Mouse (Mus musculus) G1E-ER4 (cell line): Measurements from ENCODE around the gene Slc35f5. TPM values are rescaled to one million over a fixed set of nuclear protein-coding genes. Genes with fewer than 3 reads are reported as not detected.

Experiments
- GATA1 ChIP-seq: IDR thresholded peaks from one replicate; pipeline ENCODE4 v1.8.0; 2012; ENCODE audit warnings: low read length, inconsistent platforms
- polyA plus RNA-seq: library from polyadenylated mRNA; stranded (reverse); fragments of >175 nt; gene quantifications from 2 replicates; pipeline ENCODE4 v1.2.3, GENCODE M21; 2012

Gene Slc35f5
- polyA plus RNA-seq, 1 experiment = 1.1 TPM

DNA sequence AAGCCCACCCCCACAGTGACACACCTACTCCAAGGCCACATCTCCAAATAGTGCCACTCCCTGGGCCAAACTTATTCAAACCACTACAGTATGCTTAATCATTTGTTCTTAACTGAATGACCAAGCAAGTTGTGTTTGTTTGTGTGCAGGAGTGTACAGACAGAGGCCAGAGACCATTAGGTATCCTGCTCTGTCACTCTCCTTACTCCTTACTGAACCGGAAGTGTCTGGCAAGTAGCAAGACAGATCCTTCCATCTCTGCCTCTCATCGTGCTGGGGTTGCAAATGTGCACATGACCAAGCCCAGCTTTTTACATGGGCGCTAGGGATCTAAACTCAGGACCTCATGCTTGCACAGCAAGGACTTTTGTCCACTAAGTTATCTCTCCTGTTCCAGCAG is 1.1 kb upstream of the Slc35f5 start:
- no peak for TF ChIP-seq GATA1

DNA sequence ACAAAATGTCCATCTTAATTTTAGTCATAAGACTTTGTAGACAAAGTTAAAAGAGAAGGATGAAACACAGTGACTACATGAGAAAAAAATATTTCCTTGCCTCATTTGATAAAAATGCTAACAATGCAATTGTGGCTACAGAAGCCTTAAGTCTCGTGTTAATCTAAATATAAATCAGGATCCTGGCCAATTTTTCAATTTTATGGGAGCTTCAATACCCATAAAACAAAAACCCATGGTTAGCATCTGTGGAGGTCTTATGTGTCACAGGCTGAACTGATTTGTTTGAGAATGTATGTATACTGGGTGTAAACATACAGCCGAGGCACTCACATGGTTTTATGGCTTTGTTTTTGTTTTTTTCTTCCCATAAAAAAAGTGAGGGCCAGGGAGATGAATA is 674 bp upstream of the Slc35f5 start:
- TF ChIP-seq GATA1 = no peak

DNA sequence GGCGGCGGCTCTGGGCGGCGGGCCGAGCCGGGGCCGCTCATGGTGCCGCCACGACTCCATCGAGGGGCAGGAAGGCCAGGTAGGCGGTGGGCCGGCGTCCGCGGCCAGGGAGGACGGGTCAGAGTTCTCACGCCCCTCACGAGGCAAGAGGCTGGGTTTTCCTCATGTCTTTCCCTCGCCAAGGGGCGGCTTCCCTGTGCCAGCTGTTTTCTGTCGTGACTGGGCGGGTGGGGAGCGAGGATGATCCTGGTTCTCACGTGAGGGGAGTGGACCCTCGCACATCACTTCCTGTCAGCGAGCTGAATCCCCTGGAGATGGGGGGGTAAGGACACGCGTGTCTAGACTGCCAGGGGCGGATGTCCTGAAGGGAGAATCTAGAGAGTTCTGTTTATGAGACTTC is 811 bp downstream of the Slc35f5 start:
- no peak for TF ChIP-seq GATA1

DNA sequence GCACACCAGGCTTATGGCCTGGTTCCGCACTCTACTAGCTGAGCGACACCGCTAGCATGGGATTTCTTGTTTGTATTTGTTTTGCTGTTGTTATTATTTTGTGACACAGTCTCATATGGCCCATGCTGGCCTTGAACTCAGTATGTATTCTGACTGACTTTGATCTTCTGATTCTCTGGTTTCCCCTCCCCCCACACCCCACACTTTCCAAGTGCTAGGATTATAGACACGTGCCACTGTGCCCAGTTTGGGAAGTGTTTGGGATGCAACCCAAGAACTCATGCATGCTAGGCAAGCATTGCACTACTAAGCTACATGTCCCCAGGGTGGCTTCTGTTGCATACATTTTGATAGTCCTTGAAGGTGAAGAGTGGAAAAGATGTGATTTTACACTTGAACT is 1.4 kb downstream of the Slc35f5 start:
- TF ChIP-seq GATA1 = no peak

DNA sequence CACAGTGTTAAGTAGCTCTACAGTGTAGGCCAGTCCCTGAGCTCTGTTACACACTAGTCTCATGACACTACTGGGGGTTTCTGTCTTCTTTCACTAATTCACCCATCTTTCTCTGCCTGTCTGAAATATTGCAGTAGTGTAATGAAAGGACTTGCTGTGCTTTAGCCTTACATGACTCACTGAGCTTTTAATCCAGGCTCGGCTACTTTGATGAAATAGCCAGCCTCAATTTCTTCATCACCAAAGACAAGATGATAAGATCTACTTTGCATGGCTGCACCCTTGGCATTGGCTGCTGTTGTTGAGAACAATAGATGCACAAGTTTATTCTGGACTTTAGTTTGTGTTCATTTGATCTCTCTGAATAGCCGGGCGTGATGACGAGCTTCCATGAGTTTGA is 7.7 kb downstream of the Slc35f5 start:
- TF ChIP-seq GATA1 = no peak

DNA sequence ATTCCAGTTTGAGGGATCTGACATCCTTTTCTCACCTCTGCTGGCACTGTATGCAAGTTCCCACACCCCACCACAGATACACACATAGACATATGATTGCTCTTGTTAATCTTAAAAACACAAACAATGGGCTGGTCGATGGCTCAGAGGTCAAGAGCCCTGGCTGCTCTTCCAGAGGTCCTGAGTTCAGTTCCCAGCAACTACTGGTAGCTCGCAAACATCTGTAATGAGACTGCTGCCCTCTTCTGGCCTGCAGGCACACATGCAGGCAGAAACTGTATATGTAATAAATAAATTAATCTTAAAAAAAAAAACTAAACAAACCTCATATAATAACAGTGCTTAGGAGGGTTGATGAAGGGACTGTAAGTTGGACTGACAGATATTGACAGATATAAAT is 13.8 kb downstream of the Slc35f5 start:
- TF ChIP-seq GATA1 = no peak

DNA sequence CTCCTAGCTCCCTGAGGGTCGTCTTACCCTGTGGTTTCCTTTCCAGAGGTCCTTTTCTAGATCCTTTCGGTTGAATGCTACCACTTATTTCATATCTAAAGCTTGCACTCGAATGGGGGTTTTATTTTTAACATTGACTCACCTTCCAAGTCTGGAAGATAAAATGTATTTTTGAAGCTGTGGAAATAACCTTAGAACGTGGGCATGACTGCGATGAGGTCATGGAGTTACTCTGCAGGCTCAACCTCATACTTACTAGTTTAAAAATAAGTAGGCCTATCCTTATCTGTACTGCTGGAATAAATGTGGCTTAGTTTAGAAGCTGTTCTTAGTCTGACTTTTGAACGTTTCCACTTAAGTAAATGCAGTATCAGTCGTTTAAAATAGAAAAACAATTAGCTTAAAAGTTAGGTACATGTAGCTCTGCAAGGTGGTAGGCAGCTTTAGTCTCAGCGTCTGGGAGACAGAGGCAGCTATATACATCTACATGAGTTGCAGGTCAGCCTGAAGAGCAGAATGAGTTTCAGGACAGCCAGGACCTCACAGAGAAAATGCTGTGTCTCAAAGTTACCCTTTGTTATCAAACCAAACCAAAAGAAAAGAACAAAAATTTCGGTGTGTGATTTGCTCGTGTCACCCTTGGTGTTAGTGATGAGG is 15.2 kb downstream of the Slc35f5 start:
- no peak for TF ChIP-seq GATA1

DNA sequence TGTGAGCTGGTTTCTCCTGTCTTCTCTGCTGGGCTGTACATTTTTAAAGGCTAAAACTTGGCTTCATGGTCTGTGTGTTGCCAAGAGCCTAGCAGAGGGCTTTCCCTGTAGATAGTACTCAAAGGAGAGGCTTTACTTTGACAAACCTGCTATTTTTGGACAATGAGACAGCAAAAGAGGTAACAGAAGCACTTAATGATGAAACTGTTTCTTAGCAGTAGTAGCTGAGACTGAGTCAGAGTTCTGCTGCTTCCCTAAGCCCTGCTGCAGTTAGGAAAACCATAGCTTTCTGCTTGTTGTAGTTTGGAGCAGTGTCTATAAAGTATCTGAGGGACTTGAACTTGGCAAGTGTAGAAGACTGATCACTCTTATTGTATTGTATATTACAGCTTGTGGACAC is 16.6 kb downstream of the Slc35f5 start:
- TF ChIP-seq GATA1 = no peak

DNA sequence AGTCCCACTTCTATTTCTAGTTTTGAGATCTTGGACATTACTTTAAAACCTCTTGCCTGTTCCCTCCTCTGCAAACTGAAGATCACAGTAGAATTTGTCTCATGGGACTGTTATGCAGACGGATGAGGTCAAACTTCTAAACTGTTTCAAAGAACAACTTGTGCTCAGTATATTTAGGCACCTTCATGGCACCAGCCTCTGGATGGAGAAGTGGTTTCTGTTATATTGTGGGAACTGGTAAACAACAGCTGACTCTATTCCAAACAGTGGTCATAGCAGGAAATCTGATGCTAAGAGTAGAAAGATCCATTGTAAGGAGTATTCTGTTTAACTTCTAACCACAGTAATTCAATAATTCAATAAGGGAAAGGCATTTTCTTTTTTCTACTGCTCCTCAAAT is 17.7 kb downstream of the Slc35f5 start:
- no peak for TF ChIP-seq GATA1

DNA sequence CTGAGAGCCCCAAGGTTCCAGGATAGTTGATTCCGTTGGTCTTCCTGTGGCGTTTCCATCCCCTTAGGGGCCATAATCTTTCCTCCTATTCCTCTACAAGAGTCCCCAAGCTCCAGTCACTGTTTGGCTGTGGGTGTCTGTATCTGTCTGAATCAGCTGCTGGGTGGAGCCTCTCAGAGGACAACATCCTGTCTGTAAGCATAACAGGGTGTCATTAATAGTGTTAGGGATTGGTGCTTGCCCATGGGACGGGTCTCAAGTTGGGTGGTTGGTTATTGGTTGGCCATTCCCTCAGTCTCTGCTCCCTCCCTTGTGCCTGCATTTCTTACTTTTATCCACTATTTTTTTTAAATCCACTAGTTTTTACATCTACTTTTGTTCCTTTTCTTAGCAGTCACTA is 20.7 kb downstream of the Slc35f5 start:
- no peak for TF ChIP-seq GATA1

DNA sequence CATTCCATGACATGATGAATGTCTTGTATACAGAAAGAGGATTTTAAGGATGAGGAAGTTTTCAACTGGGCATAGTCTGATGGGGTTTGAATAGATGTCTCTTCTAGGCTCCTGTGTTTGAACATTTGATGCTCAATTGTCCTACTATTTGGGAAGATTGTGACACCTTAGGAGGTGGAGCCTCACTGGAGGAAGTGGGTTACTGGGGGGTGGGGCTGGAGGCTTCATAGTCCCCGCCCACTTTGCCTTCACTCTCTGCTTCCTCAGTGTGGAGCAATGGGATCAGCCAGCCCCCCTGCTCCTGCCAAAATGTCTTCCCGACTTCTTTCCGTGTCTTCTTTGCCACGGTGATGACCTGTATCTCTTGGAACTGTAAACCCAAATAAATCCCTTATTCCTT is 43.2 kb downstream of the Slc35f5 start:
- no peak for TF ChIP-seq GATA1

DNA sequence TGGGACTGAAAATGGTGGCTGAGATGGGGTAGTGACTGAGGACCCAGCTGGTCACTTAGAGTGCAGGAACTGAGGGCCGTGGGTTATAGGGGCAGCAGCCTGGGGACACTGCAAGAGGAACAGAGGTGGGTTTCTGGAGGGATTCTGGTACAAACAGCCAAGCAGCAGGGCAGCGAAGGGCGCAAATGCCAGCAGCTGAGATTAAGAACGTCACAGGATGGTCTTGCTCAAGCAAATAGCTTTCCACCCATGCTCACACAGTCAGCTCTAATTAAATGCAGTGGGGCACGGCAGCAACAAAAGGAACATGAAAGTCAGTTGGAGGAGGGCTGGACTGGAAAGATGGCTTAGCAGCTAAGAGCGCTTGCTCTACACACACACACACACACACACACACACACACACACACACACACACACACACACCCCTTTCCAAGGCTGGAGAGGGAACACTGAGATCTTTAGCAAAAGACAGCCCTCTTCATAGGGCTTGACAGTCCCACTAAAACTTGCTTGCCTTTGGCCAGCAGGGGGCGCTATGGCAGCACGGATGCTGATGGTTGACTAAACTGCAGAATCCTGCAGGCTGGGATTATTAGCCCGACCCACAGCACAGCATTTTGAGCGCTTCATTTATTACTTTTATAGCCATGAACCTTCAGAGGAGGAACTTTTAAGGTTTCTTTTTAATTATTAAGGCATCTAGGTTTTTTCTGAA is 46.9 kb downstream of the Slc35f5 start:
- TF ChIP-seq GATA1 = no peak

DNA sequence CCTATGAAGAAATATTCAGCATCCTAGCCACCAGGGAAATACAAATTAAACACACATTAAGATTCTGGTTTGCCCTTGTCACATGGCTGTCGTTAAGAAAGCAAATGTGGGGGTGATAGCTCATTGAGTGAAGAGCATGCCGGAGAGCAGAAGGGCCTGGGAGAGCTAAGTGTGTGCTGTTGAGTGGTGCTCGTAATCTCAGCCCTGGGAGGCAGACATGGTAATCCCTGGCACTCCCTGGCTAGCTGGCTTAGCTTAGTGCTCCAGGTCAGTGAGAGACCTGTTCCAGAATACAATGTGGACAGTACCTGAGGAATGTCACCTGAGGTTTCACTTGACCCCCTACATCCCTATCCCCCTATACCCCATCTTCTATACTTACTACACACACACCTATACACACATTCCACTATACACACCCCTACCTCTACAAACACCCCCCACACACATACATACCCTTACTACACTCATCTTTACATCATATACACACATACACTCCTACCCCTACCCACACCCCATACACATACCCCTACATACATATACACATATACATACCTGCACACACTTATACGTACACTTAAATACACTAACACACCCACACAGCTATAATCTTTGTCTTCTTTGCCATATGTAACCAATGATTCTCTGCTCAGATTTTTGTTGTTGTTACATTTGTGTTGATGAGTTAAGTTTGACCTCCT is 64.1 kb downstream of the Slc35f5 start:
- no peak for TF ChIP-seq GATA1

DNA sequence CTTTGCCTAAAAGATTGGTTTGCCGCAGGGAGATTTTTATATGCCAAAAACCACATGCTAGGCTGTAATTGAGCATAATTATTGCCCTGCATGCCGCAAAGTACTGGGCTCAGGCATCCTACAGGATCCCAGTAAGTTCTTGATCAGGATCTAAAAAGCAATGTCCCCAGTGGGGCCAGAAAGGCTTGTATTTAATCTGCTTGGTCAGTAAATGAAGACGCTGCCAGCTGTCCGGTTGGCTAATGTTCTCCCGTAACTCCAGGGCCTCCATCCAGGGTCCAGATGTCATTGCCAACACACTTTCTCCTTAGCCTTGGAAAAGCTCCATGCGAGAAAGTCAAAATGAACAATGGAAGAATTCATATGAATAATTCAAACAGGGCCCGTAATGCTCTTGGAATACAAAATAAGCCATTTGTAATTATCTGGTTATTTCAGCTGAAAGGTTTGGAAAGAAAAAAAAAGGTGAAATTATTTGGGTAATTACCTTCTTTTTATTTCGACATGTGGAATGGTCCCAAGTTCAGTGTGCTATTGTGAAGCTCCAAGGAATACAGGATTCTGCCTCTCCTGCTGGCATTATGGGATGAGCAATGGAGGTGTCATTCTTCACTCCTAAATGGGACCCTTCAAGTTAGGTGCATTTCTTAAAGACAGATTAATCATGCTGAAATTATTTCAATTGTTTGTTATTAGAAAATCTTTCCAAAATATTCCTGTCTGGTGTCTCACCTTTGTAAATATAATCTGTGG is 79.3 kb downstream of the Slc35f5 start:
- no peak for TF ChIP-seq GATA1

DNA sequence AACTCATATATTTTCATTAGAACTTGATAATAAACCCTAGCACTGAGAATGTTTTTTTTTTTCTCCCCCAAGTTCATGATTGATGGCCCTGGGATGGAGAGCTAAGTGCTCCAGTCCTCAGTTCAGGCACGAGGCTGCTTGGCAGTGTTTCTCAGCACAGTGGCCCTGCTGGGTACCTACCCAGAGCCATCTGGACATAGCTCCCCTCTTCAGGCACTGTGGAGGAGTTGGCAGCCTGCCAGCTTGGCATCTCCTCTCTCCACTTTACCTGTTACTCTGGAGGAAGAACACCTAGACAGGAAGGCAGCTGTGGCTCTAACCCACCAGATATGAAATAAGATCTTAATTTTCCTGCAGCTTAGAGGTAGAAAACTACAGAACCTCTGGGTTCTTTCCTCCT is 83.2 kb downstream of the Slc35f5 start:
- TF ChIP-seq GATA1 = no peak

Other genes with a start within 250 kb of the Slc35f5 start
- gene Actr3, start 124.9 kb upstream of the Slc35f5 start, polyA plus RNA-seq = 216 and 312 TPM in 2 replicates
- not detected in 2 replicates for gene Gpr39, start 116.4 kb downstream of the Slc35f5 start, polyA plus RNA-seq